Mouse (Mus musculus): ENCODE results near the gene Aldh1l1.

The Aldh1l1 gene

DNA sequence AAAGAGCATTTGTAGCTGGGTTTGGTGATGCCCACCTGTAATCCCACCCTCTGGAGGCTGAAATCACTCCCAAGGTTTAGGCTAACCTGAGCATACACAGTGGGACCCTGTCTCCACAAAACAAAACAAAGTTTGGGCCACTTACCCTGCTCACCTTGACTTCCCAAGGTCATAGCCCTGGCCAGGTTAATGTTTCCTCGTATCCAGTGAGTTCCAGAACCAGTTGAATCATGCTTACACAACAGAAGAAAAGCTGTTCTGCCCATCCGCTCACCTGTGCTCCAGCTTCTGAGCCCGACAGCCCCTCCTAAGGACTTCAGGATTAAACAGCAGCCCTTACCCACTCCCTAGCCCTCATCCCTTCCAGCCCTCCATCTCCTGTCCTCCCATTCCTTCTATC is 60.8 kb downstream of the Aldh1l1 start:
- DNase-seq (ENCODE audit: low spot score in 2 of 2): no peak

DNA sequence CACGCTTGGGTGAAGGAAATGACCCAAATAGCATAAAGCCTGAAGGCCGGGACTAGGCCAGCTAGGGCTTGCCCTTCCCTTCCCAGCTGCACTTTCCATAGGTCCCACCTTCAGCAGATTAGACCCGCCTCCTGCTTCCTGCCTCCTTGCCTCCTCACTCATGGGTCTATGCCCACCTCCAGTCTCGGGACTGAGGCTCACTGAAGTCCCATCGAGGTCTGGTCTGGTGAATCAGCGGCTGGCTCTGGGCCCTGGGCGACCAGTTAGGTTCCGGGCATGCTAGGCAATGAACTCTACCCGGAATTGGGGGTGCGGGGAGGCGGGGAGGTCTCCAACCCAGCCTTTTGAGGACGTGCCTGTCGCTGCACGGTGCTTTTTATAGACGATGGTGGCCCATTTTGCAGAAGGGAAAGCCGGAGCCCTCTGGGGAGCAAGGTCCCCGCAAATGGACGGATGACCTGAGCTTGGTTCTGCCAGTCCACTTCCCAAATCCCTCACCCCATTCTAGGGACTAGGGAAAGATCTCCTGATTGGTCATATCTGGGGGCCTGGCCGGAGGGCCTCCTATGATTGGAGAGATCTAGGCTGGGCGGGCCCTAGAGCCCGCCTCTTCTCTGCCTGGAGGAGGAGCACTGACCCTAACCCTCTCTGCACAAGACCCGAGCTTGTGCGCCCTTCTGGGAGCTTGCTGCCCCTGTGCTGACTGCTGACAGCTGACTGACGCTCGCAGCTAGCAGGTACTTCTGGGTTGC is 64.1 kb downstream of the Aldh1l1 start:
- DNase-seq (ENCODE audit: low spot score in 2 of 2): no peak

DNA sequence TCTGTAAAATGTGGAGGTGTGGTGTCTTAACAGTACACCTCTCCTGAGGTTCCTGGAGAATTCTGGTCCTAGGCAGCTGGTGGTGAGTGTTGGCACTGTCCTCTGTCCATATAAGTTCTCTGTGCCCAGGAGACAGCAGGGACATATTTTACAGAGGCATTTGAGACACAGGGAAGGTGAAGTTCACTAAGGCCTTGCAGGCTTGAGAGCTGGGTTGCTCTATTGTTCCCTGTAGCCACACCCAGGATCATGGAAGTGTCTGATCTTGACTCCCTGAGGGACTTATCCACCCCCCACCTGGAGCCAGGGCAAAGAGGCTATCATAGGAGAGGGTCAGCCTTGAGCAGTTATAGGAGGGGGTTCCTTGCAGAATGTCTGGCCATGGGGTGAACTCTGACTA is 65.0 kb downstream of the Aldh1l1 start:
- DNase-seq (ENCODE audit: low spot score in 2 of 2): no peak

DNA sequence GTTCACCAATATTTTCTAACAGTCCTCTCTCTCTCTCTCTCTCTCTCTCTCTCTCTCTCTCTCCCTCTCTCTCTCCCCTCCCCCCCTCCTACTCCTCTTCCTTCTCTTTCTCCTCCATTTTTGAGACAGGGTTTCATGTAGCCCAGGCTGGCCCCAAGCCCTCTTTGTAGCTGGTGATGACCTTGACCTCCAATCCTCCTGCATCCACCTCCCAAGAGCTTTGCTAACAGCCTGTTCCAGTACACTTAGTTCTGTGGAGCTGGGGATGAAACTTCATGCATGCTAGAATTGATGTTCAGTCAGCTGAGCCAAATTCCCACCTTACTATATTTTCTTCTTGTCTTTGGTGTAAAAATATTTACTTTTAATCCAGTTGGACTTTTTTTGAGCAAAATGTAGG is 67.0 kb downstream of the Aldh1l1 start:
- DNase-seq (ENCODE audit: low spot score in 2 of 2): no peak

DNA sequence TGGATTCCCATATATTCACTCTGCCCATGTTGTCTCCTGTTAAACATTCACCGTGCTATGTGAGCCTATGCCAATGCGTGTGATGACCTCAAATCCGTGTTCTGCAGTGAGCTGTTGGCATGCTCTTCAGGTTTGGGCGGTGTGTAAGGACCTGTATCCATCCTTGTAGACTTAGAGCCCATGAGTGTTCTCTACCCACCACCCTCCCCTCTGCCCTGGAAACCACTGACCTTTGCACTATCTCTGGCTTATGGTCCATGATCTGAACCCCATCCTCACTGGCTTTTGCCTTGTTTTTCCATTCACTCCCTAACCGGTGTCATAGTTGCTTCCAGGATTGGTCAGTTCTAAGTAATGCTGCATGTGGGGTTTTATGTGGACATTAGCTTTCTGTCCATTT is 67.5 kb downstream of the Aldh1l1 start:
- no peak for DNase-seq (ENCODE audit: low spot score in 2 of 2)

DNA sequence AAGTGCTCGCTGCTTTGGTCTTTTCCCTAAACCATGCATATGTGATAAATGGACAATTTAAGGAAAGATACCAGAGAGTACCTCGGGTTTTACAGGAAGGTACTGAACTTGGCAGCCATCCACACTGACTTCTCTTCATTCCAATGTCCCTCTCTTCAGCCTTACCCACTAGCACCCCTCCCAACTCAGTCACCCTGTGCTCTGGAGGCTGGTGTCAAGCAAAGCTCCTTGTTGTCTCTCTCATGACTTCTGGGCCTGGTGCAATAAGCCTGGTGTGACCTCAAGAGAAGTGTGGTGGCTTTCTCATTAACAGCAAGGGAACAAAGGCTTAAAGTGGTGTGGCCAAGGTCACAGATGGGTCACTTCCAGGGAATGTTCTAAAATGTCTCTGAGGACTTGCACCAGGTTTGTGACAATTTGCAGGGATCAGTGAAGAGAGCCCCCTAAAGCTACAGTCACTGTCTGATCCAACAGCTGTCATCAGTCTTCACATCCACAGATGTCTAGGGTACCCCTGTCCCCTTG is 70.4 kb downstream of the Aldh1l1 start:
- no peak for DNase-seq (ENCODE audit: low spot score in 2 of 2)

GRCm38 (mm10) chr6:90557077-90557476 is 70.8 kb downstream of the Aldh1l1 start:
- no peak for DNase-seq (ENCODE audit: low spot score in 2 of 2)

- no peak for DNase-seq (ENCODE audit: low spot score in 2 of 2)
Measured at GRCm38 (mm10) chr6:90557829-90558693, 71.8 kb downstream of the Aldh1l1 start.

GRCm38 (mm10) chr6:90560390-90561058 is 74.3 kb downstream of the Aldh1l1 start:
- no peak for DNase-seq (ENCODE audit: low spot score in 2 of 2)

GRCm38 (mm10) chr6:90561234-90561781 is 75.1 kb downstream of the Aldh1l1 start:
- DNase-seq (ENCODE audit: low spot score in 2 of 2): no peak

GRCm38 (mm10) chr6:90564240-90564639 is 78.0 kb downstream of the Aldh1l1 start:
- DNase-seq (ENCODE audit: low spot score in 2 of 2): no peak

DNA sequence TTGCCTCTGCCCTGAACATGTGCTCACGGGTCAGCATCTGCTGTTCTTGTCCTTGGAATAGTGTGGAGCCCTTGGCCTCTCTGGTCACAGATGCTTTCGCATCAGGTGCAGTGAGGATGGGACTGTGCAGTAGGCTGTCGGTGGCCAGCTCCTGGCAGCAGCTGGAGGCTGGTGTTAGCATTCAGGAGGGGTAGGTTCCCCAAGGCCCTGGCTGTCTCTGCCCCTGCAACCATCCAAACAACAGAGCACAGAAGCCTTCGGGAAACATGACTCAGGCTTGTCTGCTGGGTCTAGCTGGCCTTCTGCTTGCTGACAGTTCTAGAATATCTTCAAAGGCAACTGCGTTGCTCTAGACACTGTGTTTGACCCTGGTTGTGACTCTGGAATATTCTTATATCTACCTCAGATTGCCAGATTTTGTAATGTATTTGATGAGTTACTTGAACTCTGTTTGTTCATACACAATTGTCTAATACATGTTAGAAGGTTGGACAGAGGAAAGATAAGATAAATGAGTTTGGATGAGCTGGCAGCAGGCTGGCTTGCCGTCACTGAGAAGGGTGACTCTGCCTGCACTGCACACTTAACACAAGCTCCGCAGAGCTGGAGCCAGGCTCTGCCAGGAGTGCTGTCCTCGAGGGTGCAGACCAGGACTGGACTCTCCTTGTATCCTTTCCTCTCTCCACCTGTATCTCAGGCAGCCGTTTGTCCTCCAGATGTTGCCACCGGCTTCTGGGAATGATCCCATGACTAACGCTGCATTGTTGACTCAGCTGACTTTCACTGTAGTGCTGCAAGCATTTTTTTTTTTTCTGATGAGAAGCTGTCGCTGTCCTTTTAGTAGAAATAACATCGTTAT is 79.4 kb downstream of the Aldh1l1 start:
- no peak for DNase-seq (ENCODE audit: low spot score in 2 of 2)

GRCm38 (mm10) chr6:90567486-90567885 is 81.3 kb downstream of the Aldh1l1 start:
- no peak for DNase-seq (ENCODE audit: low spot score in 2 of 2)

DNA sequence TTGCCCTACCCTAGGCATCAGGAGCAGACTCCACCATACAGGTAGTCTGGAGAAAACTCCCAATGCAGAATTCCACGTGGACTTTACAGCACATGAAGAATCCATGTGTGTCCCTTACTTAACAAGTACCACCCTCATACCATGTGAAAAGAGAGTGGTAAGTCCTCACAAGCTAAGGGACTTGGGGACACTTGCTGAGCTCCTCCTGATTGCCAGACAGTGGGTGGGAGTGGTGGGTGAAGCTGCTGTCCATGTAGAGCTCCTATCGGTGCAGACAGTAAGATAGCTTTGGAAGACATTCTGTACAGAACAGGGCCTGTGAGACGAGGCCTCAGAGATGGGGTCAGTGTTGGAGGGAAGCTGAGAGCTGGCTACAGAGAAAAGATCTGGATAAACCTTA is 81.7 kb downstream of the Aldh1l1 start:
- DNase-seq (ENCODE audit: low spot score in 2 of 2): no peak

DNA sequence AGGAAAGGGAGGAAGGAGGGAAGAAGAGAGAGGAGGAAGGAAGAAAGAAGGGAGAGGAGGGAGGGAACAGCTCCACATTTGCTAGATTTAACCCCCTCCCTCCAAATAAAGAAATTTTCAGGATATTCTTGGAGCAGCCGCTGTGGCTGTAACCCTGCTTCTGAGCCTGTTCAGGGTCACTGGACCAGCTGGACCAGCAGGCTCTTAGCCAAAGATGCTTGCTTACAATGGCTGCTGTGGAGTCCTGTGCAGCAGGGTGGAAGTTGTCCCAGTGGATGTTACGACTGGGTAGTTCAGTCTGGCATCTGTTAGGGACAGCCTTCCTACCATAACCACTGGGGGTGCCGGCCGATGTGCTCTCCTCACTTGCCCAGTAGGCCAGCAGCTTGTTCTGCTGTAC is 82.5 kb downstream of the Aldh1l1 start:
- no peak for DNase-seq (ENCODE audit: low spot score in 2 of 2)

GRCm38 (mm10) chr6:90569736-90570383 is 83.6 kb downstream of the Aldh1l1 start:
- no peak for DNase-seq (ENCODE audit: low spot score in 2 of 2)

DNA sequence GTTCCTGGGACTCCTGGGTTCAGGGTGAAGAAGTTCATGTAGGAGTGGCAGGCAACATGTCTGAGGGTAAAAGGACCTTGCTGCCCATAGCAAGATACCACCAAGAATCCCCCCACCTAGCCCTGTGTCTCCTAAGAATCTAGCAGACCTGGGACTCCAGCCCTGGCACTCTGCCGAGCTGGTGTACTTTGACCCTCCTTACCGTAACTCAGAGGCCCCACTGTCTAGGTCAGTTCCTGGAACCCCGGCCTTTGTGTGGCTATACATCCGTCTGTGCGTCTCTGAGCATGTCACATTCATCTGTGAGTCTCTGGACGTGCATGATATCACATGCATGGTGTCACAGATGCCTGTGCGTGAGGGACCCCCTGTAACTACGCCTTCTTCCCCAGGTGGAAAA is 84.2 kb downstream of the Aldh1l1 start:
- DNase-seq (ENCODE audit: low spot score in 2 of 2): no peak

DNA sequence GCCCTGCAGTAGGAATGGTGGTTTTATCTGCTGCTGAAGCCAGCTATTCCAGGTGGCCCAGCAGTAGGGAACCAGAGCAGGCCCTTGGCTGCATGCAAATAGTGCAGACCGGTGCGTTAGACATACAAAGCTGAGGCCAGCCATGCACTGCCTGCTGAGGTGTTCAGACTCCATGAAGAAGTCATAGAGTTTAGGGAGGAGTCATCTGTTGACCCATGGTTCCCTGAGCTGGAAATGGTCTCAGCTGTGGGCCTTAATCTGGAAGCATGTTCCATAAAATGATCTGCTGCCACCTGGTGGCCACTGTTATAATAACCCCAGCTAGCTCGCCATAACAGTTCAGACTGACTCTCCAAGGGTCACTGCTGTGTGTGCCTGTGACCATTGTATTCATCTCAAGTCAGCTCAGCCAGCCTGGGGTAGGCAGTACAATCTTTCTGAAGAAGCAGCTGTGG is 89.1 kb downstream of the Aldh1l1 start:
- peak; percentile 86 to 87 for DNase-seq (ENCODE audit: low spot score in 2 of 2)

GRCm38 (mm10) chr6:90578174-90578573 is 91.9 kb downstream of the Aldh1l1 start:
- no peak for DNase-seq (ENCODE audit: low spot score in 2 of 2)

GRCm38 (mm10) chr6:90582331-90582730 is 96.1 kb downstream of the Aldh1l1 start:
- no peak for DNase-seq (ENCODE audit: low spot score in 2 of 2)

Data from right cerebral cortex, adult 2 months (tissue).